Mouse (Mus musculus): ENCODE measurements at regions not wholly inside any gene's neighbourhood (a gene's known extent, or its start where the extent isn't known, plus 50 kb on each side); places are given as distances from the start of the nearest gene placed in this dataset.

- no peak for ATAC-seq (ENCODE audit: low FRiP score)
- WGBS: 92% methylated on average over 1 of the region's 1 CpGs
- Histone ChIP-seq H3K36me3 (replicated peaks) (no peaks in the 10 kb centered on the region), H3K27me3 (no peaks in the 10 kb centered on the region), H3K4me3 (replicated peaks) (no peak overlapping the region), H3K4me1 (no peaks in the 10 kb centered on the region), H3K4me2 (no peak overlapping the region), H3K9ac (no peak overlapping the region), H3K9me3 (no peaks in the 10 kb centered on the region), H3K27ac (no peak overlapping the region)
Measured at GRCm38 (mm10) chr9:25426941-25427340, 54.4 kb upstream of the Eepd1 start.

- no peak overlapping the region for H3K27ac ChIP-seq
- no peaks in the 10 kb centered on the region for H3K36me3 ChIP-seq (replicated peaks)
- H3K9me3 ChIP-seq: no peaks in the 10 kb centered on the region
- no peak overlapping the region for H3K4me3 ChIP-seq (replicated peaks)
- H3K9ac ChIP-seq: no peak overlapping the region
- no peaks in the 10 kb centered on the region for H3K27me3 ChIP-seq
- no peak for ATAC-seq (ENCODE audit: low FRiP score)
- H3K4me1 ChIP-seq: no peaks in the 10 kb centered on the region
- 87% methylated on average over 6 of the region's 6 CpGs for WGBS
- no peak overlapping the region for H3K4me2 ChIP-seq
Measured at GRCm38 (mm10) chr9:25429450-25430213, 51.7 kb upstream of the Eepd1 start.
